Mouse (Mus musculus) layer of hippocampus, postnatal 14 days (tissue): ENCODE data around the gene Reps1. TPM values are rescaled to one million over a fixed set of nuclear protein-coding genes. Genes with fewer than 3 reads are reported as not detected.

Source experiments
- DNase-seq, 2 experiments: peaks; one replicate each; pipeline ENCODE4 v3.0.0; 2021 to 2022; ENCODE audit warnings: low spot score in 2 of 2, mixed read lengths in 1 of 2
- long read RNA-seq, 2 experiments: library from polyadenylated mRNA; stranded (forward); transcript quantifications; one replicate each; pipeline ENCODE4 v2.0.0; 2021
- total RNA-seq, 2 experiments: library from RNA; stranded (reverse); gene quantifications; 2 replicates each; pipeline ENCODE4 v1.2.3; 2021

Reps1 gene
- total RNA-seq = 10 to 100 TPM; 63.9 to 66.1 TPM
- long read RNA-seq, experiment 1, transcript Reps1-201 (20 exons, 2,595 nt) = major isoform, 15 of 47 reads
- long read RNA-seq, experiment 1, transcript Reps1-210 (19 exons, 2,537 nt) = minor isoform, 9 of 47 reads
- long read RNA-seq, experiment 1, partial matches to known transcripts = 5 of 47 reads
- long read RNA-seq, experiment 1, other reads (novel, unspliced or antisense) = 18 of 47 reads
- long read RNA-seq, experiment 2, transcript Reps1-201 (20 exons, 2,595 nt) = major isoform, 9 of 43 reads
- long read RNA-seq, experiment 2, partial matches to known transcripts = 4 of 43 reads
- long read RNA-seq, experiment 2, other reads (novel, unspliced or antisense) = 26 of 43 reads

DNA sequence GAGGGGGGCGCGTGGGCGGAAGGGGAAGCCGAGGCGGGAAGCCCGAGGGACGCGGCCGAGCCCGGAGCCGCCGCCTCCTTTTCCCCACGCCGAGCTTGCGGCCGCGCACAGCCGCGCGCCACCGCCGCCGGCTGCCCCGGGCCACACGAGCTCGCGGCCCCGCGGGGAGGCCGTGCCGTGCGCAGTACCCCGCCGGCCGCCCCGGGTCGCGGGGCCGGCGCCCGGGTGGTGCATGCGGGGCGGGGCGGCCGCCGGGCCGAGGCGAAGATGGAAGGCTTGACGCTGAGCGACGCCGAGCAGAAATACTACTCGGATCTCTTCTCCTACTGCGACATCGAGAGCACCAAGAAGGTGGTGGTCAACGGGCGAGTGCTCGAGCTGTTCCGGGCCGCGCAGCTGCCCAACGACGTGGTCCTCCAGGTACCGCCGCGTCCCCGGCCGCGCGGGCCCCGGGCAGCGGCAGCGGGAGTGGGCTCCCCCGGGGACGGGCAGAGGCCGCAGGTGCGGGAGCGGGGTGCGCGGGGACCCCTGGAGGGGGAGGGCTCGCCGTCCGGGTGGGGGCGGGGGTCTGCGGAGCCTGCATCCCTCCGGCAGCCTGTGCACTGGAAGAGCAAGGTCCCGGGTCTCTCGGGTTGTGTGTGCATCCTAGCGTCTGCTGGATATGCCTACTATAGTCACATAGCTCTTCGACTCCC, at the start of gene Reps1:
Gene Reps1 (plus strand): TSS at position 166 of the 695 bp plus-strand sequence.
- DNase-seq = peak; percentile 19 to 28

DNA sequence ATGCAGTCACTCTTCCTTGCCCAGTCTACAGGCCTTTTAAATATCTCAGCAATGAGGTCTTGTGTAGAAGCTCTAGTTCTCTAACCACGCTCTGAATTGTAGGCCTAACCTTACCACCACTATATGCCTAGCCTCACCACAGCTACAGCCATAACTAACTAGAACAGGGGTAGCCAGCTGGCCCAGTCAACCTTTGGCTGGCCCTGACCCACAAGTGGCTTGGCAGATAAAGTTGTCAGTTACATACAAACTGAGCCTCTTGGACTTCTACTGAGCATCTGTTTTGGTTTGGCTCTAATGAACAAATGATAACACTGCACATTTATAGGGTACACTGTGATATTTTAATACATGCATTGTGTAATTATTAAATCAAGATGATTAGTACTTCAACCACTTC, 48.9 kb upstream of the Reps1 start:
- peak in 1 of 2 experiments; percentile 32 for DNase-seq

- DNase-seq = no peak
Observed at GRCm38 (mm10) chr10:18007243-18007642, 48.4 kb upstream of the Reps1 start.

GRCm38 (mm10) chr10:18008118-18008517, 47.5 kb upstream of the Reps1 start:
- DNase-seq = no peak

DNA sequence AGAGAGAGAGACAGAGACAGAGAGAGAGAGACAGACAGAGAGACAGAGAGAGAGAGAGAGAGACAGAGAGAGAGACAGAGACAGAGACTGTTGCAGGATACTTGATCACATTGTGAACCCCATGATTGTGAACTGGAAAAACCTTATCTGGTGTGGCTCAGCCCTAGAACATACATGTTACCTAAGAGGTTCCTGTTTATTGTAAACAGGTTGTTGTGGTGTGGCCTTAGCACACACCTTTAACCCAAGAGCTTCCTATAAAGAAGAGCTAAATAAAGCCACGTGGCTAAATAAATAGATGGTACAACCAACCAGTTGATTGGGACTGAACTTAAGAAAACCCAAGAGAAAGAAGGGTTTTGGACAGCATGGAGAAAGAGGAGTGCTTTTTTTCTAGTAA, 45.9 kb upstream of the Reps1 start:
- no peak for DNase-seq

GRCm38 (mm10) chr10:18011761-18012160, 43.9 kb upstream of the Reps1 start:
- DNase-seq = no peak

GRCm38 (mm10) chr10:18020443-18020842, 35.2 kb upstream of the Reps1 start:
- DNase-seq = no peak

GRCm38 (mm10) chr10:18020846-18021245, 34.8 kb upstream of the Reps1 start:
- DNase-seq = peak in 1 of 2 experiments; percentile 28

- no peak for DNase-seq
Observed at GRCm38 (mm10) chr10:18021576-18022311, 33.9 kb upstream of the Reps1 start.

- DNase-seq = peak; percentile 34 to 41
Observed at GRCm38 (mm10) chr10:18022312-18022711, 33.3 kb upstream of the Reps1 start.

- peak; percentile 41 to 53 for DNase-seq
Observed at GRCm38 (mm10) chr10:18022741-18023347, 32.8 kb upstream of the Reps1 start, which contains the start of gene Abracl. Gene Abracl (minus strand): TSS chr10:18023288.

DNA sequence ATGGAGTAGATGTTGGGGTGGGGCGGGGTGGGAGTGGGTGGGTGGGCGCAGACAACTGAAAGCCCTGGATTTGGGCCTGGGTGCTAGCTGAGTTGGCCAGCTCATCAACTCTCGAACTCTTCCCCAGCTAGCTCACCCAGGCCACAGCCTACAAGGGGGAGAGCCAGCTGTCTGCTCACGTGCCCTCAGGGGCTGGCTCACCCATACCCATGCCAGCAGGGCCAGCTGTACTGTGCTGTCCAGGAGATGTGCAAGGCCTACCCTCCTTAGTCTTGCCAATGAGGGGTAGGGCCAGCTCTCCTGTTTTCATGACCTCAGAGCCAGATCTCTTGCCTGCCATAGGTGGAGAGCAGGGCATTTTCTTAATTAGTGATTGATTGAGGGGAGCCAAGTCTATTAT, 21.3 kb upstream of the Reps1 start:
- DNase-seq = no peak

GRCm38 (mm10) chr10:18036849-18037248, 18.8 kb upstream of the Reps1 start:
- no peak for DNase-seq

GRCm38 (mm10) chr10:18046380-18046779, 9.3 kb upstream of the Reps1 start:
- no peak for DNase-seq

GRCm38 (mm10) chr10:18047380-18048146, 8.1 kb upstream of the Reps1 start:
- DNase-seq = no peak

GRCm38 (mm10) chr10:18055009-18055695, 509 bp upstream of the Reps1 start:
- peak; percentile 86 for DNase-seq

GRCm38 (mm10) chr10:18056391-18056745, 707 bp downstream of the Reps1 start:
- no peak for DNase-seq

GRCm38 (mm10) chr10:18058681-18059338, 3.1 kb downstream of the Reps1 start:
- no peak for DNase-seq

GRCm38 (mm10) chr10:18059807-18060206, 4.1 kb downstream of the Reps1 start:
- DNase-seq = no peak
